Mouse (Mus musculus) megakaryocyte progenitor cell, adult 5-6 weeks (primary cell): ENCODE data around the gene Reg4. TPM values are rescaled to one million over a fixed set of nuclear protein-coding genes. Genes with fewer than 3 reads are reported as not detected.
A peak's percentile ranks its signal among the peaks of the same experiment; 100 is the strongest.

Experiments
- ATAC-seq: replicated peaks from 2 replicates; pipeline ENCODE4 v1.8.0; 2016; ENCODE audit warnings: mild to moderate bottlenecking, moderate TSS enrichment, inconsistent platforms; ENCODE audit not compliant: poor library complexity
- total RNA-seq, 2 experiments: library from RNA; stranded (forward) in 1 of 2; stranded (reverse) in 1 of 2; fragments of 157-497, 149-512 nt in 1 of 2; fragments of 200-1000 nt in 1 of 2; gene quantifications; 2 replicates each; pipeline versions ENCODE4 v1.2.3 to v1.2.4; 2015 to 2017

Reg4 gene
- total RNA-seq, 2 experiments from 2014 or later, result not detected

DNA sequence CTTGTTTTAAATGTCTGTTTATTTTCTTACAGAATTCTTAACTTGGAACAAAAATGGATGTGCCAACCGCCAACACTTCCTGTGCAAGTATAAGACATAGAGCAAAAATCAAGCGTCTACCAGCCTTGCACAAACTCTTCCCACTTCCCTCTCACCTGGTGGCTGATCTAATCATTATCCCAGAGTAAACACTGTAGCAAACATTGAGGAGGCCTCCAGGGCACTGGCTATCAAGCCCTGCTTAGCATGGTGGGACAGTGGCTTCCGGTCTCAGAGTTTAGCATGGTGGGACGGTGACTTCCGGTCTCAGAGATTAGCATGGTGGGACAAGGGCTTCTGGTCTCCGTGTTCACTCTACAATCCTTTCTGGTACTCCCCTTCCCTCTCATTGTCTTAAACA is 14.3 kb downstream of the Reg4 start:
- ATAC-seq, result no peak

DNA sequence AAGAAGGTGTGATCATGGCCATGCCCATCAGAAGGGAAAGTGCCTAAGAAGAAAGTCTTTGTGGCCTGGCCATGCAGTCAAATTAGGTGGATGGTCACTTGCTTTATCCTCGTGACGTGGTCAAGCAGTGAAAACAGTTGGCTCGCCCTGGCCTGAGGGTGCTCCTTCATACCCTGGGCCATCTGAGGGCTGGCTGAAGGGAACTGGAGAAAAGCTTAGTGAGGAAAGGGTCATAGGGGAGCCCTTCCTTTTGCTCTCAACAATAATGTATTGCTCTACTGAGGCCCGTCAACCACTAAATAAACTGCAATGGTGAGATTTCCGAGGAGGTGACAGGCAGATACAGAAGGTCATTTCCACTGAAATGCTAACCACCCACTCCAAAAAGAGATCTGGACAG is 15.3 kb downstream of the Reg4 start:
- no peak for ATAC-seq

DNA sequence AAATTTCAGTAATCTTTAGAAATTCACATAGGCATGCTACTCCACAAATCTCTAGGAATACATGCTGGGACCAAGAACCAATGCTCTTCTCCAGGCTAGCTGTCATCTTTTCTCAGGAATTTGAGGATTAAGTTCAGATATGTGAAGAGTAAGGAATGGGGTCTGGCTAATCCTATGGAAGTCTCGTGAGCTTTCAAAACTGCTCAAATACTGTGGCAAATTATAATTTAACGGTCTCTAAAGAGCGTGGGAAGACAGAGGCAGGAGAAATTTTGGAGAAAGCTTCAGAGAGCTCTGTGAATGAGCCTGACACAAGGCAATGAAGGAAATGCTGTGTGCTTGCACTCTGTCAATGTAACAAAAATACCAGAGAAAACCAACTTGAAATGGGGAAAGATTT is 16.2 kb downstream of the Reg4 start:
- ATAC-seq, result no peak

DNA sequence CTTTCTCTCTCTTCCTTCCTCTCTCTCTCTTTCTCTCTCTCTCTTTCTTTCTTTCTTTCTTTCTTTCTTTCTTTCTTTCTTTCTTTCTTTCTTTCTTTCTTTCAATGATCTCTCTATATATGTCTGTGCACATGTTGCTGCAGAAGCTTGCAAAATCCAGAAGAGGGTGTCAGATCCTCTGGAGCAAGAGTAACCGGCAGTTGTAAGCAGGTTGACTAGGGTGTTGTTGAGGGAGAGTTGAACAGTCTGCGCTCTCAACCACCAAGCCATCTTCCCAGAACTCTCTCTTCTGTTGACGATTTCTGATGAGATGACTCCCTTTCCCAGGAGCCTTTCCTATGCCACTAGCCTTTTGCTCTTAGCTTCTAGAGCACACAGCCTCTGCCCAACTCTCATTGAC is 20.1 kb downstream of the Reg4 start:
- ATAC-seq, result no peak

DNA sequence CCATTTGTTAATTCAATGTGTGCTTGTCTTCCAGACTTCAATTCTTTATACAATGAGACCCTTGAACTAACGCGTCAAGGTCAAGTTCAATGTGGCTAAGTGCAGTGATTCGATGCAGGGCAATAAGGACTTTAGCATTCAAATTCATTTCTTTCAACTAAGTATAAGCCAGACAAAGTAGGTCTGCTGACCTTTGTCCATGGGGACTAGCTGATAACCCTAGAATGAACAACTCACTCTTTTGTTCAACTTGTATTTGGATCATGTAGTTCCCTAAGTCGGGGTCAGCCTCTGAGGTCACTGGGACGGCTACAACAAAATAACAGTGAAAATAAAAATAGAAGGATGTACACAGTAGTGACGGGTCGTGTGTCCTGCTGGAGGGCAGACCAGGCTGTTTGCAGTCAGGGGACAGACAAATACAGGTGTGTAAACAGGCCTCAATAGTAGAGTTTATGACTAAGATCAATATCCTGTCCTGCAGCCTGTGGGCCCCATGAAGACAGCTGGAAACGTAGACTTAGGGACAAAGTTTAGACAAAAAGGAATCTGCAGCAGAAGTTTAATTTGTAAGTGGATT is 20.6 kb downstream of the Reg4 start:
- no peak for ATAC-seq

DNA sequence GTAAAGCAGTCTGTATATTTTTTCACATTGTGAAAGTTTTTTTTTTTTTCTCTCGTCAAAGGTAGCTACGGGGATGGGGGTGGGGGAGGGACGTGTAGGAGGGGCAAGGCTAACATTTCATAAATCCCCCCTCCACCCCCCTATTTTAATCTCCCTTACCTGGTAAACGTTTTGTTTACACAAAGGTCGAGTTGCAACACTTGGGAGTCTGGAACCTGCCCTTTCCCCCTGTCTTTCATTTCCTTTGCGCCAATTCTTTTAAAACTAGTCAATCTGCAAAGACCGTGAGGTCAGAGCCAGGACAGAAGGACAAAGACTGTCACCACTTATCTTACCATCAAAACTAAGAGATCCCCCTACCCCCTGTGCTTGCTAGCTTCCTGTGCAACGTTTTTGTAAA is 23.9 kb downstream of the Reg4 start:
- ATAC-seq, result no peak

DNA sequence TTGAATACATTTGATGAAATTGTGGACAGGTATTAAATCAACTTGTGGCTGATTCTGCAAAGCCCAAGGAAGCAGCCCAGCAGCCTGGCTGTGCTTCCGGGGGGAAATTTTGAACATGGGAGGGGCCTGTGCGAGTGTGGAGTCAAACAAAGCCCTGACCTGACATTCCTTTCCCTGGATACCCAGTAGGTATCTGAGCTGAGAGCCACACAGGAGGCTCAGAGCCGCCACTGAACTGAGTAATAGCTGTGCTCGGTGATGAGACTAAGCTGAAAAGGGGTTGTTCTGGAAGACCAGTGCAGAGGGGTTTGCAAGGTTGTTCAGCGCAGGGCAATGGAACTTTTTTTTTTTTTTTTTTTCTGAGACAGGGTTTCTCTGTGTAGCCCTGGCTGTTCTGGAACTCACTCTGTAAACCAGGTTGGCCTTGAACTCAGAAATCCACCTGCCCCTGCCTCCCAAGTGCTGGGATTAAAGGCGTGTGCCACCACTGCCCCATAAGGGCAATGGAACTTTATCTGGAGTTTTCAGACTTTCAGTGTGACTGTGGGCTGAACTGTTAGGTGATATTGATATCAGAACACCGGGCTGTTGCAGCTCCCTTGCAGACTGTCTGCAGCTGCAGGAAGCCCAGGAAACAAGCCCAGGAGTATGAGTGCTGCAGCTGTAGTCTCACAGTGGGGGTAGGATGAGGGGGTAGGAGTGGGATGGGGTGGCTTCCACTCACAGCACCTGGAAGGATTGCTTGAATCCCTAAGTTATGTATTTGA is 25.2 kb downstream of the Reg4 start:
- ATAC-seq, result peak; percentile 78

DNA sequence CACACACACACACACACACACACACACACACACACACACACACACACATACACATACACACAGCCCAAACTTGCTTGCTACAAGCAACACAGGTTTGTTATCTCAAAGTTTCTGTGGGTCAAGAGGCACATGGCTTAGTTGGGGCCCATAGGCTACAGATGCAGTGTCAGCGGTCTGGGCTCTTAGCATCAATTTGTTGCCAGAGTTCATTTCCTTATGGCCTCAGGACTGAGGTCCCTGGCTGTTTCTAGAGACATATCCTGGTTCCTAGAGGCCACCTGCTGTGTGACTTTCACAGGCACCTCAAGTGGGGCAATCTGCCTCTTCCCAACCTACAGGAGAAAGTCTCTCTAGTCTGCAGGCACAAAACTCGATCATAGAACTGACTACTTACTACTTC is 27.4 kb downstream of the Reg4 start:
- ATAC-seq, result no peak

DNA sequence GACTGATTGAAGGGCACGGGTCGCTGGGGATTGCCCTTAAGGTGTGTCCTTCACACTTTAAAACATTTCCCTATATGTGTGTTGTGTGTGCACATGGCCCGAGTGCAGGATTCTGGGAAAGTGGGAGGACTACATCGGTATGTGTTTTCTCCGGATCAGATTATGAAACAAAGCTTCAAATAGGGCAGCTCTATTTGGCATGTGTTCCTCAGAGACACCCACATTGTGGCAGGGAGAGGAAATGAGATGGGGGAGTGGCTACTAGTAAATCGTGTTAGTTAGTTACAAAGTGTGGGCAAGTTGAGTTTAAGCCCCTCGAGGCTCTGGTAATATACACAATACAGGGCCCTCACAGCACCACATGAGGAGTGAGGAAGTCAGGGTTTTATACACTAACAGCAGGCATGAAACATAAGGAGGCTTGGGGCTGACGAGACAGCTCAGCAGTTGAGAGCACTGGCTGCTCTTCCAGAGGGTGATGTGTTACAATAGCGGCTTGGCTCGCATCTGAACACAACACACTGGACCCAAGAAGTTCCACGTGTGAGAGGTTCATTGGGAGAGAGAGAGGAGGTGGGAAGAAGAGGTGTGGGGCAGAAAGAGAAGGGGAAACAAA is 28.0 kb downstream of the Reg4 start:
- no peak for ATAC-seq

DNA sequence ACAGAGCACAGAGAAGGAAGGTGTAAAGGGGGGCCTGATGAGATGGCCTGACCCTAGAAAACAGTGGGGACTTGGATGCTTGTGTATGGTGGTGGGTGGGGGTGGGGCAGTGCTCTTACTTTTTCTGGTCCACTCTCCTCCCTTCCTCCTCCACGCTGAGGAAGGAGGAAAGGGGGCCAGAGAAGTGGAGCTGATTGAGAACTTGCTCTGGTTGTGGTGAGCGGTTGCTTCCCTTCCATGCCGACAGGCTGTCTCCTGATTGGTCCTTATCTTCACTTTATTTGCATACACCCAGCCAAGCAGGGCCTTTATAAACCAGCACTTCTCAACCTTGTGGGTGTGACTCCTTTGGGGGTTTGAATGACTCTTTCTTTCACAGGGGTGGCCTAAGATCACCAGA is 32.1 kb downstream of the Reg4 start:
- peak; percentile 88 for ATAC-seq

DNA sequence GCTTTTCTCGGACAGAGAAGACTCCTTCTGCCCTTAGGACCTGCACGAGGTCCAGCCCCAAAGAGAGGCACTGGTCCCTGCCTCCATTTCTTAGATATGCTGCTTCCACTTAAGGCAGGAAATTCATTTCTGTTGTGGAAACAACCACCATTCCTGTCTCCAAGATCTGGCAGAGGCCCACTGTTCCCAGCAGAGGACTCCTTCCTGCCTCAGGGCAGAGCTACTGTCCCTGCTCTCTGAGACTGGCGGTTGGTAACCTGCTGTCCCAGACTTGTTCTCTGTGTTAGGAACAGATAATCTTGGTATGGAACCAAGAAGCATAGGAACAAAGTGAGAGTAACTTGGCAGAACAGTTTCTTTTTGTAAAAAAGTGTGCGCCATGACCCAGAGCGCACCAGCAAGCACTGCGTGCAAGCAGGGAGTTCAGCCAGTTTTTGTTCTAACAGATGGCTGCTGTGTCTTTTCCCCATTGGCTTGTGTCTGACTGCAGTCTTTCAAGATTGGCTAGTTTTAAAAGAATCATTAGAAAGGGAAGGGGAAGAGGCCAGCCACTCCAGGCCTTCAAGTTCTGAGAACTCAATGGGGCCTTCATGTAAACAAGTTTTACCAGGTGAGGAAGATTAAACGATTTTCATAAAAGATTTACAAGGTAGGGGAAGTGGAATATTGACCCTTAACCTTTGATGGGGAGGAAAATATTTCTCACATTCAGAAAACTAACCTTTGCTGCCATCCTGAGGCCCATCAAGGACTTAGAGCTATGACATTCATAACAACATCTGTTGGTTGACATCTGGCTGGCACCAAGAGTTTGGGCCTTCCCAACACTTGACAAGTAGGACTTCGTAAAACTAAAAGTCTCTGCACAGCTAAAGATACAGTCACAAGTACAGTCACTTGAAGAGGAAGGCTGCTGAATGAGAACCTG is 33.0 kb downstream of the Reg4 start:
- no peak for ATAC-seq

DNA sequence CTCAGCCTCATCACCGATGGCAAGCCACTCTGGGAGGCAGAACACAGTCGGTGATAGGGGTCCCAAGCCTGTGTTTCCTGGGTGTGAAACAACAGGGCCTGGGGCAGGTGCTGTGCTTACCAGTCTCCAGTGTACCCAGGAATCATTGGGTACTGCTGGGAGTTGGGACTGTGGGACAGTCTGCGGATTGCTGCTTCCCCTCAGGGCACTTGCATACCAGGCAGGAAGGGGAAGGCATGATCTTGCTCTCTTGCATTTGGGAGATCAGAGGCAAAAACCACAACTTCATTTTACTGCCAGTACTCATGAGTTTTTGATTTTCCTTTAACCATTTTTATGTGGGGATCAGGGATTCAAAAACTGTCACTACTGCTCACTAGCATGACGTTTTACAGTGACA is 36.8 kb downstream of the Reg4 start:
- ATAC-seq, result peak; percentile 40

DNA sequence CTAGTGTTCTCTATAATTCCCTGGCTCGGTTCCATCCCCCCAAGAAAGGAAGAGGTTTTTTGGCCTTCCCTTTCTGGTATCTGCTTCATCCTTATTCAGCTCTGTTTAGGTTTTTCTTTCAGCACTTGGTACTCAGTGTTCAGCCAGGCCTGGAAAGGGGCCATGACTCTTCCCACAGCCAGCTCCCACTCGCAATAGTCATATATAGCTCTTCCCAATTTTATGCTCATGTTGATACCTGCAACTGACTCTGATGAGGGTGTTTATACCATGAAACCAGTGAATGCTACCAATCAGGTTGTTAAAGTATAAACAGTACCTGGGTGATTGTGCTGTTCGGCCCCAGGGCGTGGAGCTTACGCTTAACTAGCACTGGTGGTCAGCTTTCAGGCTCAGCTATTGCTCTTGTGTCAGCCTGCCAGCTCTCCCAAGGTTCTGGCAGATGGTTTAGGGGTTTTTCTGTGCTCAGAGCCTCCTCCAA is 37.4 kb downstream of the Reg4 start:
- no peak for ATAC-seq

DNA sequence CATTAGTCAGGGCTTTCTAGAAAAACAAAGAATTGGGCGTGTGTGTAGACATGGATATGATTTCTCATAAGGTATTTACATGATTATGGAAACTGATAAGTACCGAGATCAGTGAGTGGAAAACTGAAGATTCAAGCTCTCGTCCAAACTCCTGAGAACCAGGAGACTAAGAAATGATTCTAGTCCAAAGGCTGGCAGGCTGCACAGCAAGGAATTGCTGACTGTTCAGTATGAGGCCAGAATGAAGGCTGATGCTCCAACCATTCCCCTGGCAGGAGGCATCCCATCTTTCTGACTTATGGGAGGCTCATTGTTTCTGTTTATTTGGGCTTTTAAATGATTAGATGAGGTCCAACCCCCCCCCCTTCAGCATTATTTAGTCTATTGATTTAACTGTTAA is 38.6 kb downstream of the Reg4 start:
- ATAC-seq, result no peak

DNA sequence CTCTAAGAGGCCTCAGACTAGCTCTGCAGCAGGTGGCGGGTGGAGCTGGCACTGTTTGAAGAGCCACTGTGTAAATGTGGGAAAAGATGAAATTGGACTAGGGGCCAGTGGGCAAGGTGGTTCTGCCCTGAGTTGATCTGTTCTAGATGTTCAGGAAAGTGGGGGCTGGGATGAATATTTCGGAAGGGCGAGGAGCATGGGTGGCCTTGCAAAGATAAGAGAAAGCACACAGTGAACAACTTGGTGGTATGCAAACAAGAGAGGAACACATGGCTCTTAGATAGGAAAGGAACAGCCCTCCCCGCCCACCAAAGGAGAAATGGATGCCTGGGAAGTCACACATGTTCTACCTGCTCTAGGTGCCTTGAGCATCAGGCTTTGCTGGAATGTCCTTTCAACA is 39.5 kb downstream of the Reg4 start:
- peak; percentile 55 for ATAC-seq

DNA sequence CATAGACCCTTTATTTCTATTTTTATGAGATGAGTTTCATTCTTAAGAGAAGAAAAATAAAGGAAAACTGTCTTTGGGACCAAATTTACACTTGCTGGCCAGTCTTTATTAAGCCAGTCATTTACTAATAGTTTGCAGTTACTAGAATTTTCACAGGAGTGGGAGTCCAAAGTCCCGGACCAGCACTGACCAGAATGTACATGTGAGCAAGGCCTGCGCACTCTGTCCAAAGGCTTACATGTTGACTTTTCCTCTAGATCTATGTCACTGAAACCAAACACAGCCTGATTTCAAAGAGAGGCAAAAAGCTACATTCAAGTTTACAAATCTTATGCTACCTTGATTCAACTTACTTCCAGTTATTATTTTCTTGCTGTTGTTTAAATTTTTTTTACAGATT is 40.2 kb downstream of the Reg4 start:
- no peak for ATAC-seq

DNA sequence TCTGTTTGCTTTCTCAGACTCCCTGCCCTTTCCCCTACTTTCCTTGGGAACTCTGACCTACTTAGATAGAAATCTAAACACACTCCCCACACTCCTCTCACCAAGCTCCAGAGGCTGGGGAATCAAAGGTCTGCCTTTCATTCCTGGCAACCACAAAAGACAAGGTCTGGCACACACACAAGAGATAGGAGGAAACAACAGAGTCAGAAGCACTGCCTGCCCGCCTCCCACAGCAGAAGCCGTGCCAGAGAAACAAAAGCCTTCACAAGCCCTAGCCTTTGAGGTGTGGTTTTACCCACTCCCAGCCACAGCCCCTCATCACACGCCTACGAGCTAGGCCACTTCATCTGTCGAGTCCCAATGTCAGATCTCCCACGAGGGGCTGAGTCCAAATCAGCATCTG is 45.3 kb downstream of the Reg4 start:
- peak; percentile 70 for ATAC-seq

DNA sequence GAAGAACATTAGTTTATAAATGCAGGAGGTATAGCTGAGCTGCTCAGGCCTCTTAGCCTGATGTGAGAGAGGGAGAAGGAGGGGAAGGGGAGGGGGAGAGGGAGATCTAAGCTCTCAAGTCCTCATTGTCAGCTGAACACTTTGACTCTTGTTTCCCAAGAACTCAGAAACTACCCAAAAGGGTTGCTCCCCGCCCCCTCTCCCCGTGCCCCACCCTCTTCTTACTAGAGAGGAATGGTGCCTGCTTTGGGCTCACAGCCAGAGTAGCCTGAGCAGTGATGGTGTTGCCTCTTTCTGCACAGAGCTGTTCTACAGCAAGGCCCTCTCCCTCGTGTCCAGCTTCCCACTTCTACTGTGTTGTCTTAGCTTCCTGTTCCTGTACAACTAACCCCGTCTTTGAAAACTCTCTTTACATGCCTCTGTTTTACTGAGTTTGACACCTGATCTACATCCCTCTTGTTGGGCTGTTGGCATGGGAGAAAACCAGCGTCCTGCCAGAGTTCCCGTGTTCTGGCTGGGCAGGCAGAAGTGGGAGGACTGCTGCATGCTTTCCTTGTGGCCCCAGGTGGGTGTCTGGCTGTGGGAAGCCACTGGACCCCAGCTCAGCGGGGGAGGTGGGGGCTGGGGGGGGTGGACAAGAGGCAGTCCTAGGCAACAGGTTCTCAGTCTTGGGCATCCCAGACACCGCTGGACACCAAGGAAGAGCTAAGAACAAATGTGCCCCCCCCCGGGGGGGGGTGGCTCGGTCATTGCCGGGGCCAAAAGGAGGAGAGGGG is 51.9 kb downstream of the Reg4 start:
- peak; percentile 54 for ATAC-seq

DNA sequence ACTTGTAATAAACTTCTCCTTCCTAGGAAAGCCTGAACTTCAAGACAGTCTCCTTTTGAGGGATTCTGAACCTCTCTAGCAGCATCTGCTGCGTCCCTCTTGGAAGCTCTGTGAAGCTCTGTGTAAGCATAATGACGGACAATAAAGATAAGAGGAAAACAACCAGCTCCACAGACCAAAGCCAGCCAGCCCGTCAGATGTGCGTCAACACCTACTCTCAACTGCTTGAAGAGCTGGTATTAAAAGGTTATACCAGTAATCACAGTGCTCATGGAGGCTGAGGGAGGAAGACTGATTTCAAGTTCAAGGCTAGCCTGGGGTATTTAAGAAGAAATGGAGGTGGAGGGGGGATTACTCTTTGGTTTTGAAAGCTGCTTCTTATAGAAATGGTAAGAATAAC is 57.7 kb downstream of the Reg4 start:
- ATAC-seq, result 0 out of 2 replicates have a peak, but pooled peaks have one; percentile 18

DNA sequence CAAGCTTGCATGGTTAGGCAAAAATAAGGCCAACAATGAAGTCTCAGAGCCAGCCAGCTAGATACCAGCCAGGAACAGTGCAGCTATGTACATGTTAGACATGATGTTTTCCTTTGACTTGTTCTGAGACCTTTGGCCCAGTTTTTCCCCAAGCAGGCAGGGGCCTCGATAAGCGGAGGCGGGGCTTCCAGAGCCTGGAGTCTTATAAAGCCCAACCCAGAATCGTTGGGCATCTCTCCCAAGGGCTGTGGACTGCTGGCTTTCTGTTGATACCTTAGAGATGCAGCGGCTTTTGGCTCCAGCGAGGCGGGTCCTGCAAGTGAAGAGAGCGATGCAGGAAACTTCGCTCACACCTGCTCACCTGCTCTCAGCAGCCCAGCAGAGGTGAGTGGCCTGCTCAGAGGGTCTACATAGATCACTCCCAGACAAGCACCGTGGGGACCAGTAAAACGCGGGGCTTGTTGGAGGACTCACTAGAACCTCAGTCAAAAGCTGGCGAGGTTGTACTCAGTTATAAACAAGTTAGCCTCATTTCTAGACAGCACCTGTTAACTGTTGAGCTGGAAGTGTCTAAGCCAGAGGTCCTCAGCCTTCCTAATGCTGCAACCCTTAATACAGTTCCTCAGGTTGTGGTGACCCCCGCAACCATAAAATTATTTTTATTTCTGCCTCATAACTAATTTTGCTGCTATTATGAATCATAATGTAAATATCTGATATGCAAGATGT is 58.4 kb downstream of the Reg4 start, which contains the start of gene Hmgcs2:
Hmgcs2 (plus strand) TSS at position 232 of the 729 bp plus-strand sequence.
- ATAC-seq, result peak; percentile 40
